Mouse (Mus musculus) layer of hippocampus, postnatal 36 days (tissue): Measurements from ENCODE around the gene Agmat. TPM values are rescaled to one million over a fixed set of nuclear protein-coding genes. Genes with fewer than 3 reads are reported as not detected.

Experiments used
- DNase-seq, 2 experiments: peaks; one replicate each; pipeline ENCODE4 v3.0.0; 2022
- total RNA-seq, 2 experiments: library from RNA; stranded (reverse); gene quantifications; 2 replicates each; pipeline ENCODE4 v1.2.3; 2021

Agmat gene
- total RNA-seq, result under 1 TPM in 1 of 2 experiments, not detected in 1; 0.32 TPM

DNA sequence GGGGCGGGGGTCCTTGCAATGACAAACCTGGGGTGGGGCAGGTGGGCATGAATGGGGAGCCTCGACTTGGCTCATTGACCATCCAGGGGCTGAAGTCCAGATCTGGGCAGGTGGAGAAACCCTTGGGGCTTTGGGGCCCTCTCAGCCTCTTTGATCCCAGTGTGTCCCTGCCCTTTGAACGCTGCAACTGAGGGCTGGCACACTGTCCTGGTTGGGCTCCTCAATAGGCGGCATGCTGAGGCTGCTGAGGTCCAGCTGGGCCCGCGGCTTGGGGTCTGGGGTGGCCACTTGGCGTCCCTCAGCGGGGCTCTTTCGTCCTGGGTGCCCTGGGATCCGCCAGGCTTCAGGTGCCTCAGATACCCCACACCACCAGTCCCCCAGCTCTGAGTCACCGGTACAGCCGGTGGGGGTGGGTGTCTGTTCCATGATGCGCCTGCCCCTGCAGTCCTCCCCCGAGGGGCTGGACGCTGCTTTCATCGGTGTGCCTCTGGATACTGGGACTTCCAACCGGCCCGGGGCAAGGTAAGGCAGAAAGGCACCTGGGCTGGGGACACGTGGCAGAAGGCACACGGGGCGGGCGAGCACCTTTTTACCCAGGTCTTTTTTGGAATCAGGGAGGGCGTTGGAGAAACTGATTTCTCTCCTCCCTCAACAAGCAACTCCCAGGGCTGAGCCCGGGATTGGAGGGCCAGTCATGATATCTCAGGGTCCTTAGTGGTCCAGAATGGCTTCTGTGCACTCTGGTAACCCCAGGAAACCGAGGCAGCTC lies at the start of gene Agmat:
Gene Agmat (plus strand): TSS at position 95 of the 769 bp plus-strand sequence.
- DNase-seq, result no peak

DNA sequence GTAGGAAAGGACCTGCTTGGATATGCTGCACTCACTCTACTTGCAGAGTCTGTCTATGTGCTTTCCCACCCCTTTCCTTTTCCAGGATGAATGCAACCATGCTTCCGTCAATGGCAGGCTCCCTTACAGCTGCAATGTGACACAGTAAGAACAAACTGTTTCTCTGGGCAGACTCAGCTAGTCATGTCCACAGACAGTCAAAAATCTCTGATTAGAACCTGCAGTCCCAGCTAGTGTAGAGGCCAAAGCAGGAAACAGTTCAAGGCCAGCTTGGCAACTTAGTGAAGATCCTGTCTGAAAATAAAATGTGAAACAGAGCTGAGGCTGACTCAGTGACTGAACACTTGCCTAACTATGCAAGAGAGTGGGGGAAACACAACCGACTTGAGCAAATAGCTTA lies 41.8 kb upstream of the Agmat start:
- no peak for DNase-seq

DNA sequence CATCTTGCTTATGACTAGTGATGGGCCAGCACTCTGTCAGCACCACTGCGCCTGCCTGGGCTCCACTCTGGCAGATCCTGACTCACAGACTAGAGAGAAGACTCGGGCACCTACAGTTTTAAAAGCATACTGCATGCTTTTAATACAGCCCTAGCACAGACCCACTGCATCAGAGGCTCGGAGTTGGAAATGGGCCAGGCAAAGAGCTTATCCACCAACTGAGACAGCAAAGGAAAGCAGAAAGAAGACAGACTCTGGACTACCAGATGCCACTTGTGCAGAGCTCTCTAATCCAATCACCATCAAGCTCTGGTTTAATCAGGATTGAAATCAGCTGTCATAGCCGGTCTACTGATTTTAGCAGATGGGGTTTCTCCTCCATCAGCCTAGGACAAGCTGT lies 41.1 kb upstream of the Agmat start:
- DNase-seq, result peak; percentile 77

DNA sequence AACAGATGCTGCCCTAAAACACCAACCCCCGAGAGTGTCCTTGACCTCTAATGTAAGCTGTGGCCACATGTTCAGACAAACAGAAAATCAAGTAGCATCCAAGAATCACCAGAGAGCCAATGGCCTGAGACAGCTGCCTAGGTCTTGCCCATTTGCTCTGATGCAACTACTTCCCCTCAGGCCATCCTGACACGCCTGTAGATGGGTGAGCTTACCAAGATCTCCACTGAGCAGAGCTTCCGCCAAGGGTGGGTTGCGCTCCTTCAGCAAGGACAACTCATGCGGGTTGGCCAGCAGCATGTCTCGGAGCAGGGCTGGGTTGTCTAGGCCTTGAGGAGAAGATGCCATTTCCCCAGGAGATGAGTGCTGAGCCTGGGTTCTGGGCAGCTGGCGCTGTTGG lies 38.5 kb upstream of the Agmat start:
- no peak for DNase-seq

DNA sequence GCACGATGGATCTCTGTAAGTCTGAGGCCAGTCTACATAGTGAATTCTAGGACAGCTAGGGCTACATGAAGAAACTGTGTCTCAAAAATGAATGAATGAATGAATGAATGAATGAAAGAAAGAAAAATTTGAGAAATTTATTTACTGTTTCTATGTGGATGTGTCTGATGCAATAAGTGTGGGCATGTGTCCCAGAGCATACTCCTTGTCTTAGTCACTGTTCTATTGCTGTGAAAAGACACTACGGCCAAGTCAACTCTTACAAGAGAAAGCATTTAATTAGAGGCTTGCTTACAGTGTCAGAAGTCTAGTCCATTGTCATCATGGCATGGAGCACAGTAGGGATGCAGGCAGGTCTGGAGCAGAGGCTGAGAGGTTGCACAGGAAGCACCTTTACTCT lies 37.5 kb upstream of the Agmat start:
- no peak for DNase-seq

DNA sequence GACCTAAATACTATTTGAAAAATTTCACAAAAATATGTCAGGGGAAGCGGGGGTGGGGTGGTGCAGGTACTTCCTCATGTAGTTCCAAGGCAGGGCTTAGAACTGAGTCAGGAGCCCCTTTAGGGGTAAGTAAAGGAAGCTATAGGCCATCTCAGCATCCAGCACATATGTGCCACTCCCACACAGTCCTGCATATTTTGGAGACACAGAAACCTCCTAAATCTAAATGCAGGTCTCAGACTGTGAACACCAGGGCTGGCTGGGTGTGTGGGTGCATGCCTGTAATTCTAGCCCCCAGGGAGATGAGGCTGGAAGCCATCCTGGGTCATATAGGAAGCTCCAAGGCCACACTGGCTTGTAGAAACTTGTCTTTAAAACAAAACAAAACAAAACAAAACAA lies 35.2 kb upstream of the Agmat start:
- no peak for DNase-seq

DNA sequence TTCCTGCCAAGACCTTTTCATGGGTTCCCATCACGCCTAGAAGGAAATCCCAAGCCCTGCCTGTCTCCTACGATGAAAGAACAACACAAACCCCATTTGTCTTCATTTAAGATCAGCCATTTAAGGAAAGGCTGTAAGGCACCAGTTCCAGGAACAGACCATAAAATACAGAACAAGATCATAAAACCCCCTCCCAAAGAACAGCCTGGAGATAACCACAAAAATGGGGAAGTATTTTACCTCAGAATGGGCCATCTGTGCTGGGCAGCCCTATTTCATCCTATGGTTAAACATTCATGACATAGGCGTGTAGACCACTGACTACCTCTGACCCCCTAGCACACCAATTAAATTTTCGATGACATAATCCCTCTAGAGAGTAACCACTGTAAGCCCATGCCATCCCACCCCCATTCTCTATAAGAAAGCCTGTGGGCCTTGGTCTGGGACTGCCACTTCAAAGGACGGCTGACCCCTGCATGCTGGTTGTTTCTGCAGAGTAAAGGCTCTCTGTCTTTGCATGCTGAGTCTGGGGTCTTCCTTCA lies 32.8 kb upstream of the Agmat start:
- DNase-seq, result no peak

DNA sequence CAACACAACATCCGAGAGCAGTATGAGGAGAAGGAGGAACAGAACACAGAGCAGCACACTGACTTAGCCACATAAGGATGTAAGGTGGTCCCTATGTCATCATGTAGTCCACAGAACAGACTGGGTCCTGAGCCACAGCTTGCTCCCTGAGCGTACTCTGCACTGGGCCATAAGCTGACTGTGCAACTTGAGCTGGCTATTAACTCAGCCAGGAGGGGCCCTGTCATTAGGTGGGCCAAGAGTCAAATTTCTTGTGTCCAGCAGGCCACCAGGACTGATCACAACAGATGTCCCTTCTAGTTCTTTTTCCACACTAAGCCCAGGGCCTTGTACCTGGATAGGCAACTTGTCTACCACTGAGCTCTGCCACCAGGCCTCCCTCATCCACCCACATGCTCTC lies 31.4 kb upstream of the Agmat start:
- DNase-seq, result no peak

DNA sequence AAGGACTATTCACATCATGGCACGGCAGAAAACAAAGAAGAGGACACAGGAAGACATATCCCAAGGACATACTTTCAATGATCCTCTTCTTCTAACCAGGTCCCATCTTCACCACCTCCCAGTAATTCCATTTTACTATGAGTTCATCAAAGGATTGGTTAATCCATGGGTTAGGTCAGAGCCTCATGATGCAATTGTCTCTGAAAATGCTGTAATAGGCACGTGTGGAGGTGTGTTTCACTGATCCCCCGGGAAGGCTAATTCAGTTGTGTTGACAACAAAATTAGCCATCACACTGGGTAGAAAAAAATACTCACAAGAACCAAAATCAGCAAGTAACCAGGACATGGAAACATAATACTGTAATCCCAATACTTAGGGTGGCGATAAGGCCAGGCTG lies 28.8 kb upstream of the Agmat start:
- no peak for DNase-seq

DNA sequence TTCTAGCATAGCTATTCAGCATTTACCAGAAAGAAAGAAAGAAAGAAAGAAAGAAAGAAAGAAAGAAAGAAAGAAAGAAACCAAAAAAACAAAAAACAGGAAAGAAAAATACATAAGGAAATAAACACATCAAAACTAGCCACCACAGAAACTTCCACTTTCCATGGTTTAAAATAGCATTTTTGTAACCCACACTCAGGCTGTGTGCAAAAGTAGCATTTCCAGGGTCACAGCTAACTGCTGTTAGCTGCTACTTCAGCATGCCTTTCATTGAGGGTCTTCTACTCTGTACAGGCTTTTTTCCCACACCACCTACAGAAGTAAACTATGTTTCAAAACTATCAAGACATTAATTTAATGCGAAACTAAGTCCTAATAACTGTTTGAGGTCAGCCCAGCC lies 27.2 kb upstream of the Agmat start:
- no peak for DNase-seq

DNA sequence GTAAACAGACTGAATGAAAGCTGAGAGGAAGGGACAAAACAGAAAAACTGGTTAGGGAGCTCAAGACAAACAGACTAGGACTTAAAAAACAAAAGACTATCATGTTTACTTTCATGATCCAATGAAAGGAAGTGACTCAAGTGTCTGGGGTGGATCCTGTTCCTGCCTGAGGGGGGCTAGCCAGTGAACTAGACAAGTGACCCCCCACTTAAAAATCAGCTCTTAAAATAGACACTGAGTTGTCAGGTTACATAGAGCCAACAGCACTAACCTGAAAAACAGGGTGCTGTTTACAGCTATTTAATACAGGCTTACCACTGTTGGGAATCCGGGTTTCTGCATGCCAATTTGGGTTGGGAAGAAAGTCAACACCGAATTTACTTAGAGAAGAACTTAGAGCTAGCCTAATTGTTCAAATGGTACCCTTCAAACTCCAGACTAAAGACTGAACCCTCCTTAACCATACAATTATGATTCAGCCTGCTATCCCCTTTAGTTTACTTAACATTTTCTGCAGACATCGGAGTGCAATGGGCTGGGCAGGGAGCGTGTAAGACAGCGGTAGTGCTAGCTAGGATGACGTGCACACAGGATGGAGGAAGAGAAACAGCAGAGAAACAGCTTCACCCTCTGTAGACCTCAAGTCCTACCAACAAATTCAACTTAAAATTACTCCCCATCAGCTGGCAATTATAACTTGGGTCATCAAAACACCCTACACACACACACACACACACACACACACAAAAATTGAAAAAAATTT lies 25.5 kb upstream of the Agmat start:
- DNase-seq, result no peak

DNA sequence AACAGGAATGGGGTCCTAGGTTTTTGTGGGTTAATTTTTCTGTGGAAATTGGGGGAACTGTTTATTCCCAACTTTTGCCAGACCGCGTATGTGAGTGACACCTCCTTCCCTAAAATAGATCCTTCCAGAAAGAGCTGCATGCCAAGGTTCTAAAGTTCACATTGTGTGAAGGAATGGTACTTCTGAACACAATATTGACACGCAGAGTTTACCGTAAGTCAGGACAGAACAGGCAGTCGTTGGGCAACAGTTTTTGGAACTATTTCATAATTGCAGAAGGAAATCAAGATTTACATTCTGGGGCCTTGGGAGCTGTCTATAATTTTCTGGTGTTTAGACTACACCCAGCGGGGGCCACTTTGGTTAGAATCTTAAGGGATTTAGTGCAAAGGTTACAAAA lies 24.5 kb upstream of the Agmat start:
- DNase-seq, result no peak

DNA sequence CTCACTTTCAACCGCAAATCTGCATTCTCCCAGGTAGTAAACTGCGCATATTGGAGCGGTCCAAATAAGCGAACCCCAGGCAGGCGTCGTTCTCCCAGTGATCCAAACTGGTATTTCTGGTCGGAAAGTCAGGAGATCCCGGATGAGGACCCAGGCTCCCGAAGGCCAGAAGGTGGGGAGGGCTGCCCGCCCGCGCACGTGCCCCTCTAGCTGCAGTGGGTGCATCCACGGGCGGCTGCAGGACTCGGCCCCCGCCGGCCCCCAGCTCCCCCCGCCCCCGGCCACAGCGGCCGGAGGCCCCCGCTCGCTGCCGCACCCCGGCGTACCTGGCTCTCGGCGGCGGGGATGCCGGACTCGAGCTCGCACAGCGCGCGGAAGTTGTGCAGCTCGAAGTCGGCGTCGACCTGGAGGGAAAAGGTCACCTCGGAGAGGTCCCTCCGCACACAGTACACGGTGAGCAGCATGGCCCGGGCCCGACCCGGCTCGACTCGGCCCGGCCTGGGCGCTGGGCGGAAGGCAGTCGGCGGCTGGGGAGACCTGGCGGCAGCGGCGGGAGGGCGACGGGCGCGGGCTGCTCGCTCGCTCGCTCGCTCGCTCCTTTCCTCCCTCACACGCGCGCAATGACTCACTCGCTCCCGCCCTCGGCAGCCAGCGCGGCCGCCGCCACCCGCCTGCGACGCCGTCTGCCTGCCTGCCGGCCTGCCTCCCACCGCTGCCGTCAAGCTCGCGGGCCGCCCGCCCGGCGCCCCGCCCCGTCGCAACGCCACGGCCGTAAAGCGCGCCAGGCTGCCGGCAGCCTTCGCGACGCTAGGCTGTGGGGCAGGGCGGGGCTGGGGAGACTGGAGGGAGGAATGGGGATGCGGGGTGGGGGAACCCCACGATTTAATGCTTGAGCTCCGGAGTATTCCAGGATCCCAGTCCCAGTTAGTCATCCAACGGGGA lies 23.5 kb upstream of the Agmat start, which contains the start of gene Ddi2:
Gene Ddi2 (minus strand): TSS at position 689 of the 942 bp plus-strand sequence.
- DNase-seq, result peak; percentile 90 to 91

DNA sequence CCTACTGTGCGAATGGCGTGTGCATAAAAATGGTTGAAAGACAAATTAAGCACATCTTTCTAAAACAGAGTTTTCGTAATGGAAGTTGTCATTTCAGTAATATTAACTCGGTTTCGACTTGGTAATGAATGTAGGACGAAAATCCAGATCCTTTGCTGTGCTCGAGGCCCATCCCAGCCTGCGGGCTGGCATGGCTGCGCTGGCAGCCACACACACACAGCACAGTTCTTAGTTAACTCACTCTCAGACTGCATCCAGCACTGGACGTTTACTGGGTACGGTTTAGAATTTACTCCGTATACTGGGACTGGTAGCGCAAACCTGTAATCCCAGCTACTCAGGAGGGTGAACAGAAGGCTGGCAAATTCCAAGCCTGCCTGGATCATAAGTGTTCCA lies 22.8 kb upstream of the Agmat start:
- no peak for DNase-seq

DNA sequence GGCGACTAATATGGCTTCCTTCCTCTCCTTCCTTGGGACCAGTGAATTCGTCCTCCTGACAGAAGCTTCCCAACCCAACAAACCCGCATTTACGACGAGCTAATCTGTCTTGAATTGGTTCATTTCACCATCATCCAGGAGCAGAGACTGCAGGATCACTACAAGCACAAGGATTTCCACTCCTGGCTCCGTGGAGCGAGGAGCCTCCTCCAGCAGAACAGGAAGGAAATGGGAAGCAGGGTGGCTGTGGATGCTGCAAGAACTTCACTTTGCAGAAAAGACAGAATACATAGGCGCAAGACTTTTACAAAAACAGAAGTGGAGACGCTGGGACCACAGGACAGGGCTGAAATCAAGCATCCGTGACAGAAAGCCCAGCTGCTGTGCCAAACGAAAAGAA lies 21.9 kb upstream of the Agmat start:
- no peak for DNase-seq

DNA sequence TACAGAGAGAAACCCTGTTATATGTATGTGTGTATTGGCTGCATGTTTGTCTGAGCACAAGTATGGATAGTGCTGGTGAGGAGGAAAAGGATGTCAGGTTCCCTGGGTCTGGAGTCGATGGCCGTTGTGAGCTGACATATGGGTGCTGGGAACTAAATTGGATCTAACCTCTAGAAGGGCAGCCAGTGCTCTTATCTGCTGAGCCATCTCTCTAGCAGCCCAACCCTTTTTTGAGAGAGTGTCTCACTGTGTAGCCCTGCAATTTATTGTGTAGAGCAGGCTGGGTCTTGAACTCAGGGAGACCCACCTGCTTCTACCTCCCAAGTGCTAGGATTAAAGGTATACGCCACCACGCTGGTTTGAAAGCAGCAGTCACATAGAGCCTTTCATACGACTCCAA lies 21.2 kb upstream of the Agmat start:
- DNase-seq, result no peak

DNA sequence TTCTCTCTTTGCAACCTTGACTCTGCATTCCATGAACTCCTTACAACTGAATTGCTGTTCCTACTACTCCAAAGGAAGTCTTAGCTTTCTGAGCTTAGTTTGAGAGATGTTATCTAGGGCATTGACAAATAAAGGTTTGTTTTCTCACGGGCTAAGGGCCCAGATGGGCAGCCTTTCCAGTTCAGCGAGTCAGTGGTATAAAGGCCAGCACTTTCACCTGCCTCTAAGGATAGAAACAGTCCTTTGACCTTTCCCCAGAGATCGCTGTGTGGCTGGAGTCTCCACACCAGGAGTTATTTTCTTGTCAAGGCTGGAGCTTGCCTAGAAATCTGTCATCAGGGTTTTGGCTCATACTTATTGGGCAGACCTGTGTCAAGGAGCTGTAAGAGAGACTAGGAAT lies 20.7 kb upstream of the Agmat start:
- no peak for DNase-seq

DNA sequence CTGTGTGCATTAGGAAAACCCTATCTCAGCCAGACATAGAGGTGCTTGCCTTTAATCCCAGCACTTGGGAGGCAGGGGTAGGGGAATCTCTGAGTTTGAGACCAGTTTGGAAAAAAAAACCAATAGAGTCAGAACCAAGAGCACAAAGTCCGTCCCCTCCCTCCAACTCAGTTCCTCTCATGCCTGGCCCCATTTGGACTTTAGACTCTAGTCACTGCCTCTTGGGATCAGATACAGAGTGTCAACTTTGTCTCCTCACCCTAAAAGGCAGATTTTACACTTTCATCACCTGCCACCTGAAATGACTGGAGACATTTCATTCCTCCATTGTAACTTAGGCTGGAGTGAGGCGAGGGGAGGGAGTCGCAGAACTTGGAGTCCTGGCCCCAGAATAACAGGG lies 17.2 kb upstream of the Agmat start:
- no peak for DNase-seq

DNA sequence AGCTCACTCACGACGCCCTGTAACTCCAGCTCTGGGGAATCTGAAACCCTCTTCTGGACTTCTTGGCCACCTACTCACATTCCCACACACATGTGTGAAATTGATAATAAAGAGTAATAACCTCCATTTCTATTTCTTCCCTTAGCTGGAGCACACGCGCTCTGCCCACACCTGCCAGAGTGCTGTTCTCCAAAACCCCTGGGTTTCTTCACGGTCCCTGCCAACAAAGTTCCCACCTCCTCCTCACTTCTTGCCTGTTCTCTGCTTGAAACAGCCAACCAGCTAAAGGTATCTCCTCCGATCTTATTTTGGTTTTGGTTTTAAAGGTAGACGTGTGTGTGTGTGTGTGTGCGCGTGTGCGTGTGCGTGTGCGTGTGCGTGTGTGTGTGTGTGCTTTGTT lies 16.1 kb upstream of the Agmat start:
- no peak for DNase-seq

DNA sequence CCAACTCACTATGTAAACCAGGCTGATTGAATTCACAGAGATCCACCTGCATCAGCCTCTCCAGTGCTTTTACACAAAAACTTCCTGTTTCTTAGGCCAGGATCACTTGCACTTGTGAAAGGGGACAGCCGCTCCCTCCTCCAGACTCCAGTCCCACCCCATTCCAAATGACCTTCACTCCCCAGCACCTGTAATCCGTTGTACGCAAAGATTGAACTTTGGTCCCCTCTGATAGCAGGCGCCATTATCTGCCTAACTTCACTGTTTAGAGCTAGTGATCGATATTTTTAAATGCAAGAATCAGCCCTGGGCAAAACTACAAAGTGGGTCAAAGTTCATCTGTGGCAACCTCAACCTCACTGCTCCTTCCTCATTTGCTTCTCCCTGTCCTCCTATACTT lies 14.7 kb upstream of the Agmat start:
- no peak for DNase-seq

DNA sequence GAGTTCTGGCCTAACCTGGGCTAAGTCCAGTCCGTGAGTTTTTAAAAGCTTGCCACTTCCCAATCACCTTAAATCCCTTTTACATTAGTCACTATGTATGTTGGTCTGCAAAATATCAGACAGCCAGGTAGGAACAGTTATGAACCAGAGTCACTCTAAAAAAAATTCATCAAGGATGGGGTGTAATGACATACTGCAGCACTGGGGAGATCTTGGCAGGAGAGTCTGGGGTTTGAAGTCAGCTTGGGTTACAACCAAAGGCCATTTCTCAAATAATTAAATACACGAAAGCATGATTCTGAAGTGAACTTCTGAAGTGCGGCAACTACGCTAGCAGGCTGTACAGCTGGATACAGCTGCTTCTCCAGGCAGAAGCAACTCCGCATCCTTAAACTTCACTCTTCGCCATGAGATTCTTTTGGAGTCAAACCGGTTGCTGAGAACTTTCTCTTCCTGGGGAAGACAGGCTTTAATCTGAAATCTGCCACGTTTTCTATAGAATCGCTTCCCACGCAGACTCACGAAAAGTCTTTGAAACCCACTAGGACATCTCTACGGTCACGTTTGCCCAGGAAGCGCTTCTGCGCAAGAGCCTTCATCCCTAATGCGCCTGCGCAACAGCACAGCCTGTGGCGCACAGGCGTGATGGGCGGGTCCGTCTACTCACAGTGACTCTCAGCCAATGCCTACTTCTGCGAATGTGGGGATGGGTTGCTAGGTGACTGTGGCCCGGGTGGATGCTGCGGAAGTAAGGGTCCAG lies 11.8 kb upstream of the Agmat start:
- DNase-seq, result peak; percentile 92 to 93

DNA sequence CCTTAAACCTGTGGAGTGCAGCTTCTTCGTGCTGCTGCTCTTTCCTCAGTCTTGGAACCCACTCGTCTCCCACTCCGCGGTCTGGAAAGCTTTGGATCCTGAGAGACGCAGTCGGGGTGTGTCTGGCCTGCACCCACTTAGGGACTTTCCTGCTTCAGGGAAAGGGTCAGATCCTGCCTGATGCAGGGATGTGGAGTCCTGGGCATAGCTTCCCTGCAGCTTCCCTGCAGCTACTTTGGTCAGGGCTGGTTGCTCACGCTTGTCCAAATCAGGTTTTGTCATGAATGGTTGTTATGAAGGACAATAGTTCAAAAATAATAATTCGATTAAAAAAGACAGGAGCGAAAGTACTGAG lies 11.3 kb upstream of the Agmat start:
- DNase-seq, result no peak
